Mouse (Mus musculus): ENCODE data around the gene Ube2d1.

The Ube2d1 gene

DNA sequence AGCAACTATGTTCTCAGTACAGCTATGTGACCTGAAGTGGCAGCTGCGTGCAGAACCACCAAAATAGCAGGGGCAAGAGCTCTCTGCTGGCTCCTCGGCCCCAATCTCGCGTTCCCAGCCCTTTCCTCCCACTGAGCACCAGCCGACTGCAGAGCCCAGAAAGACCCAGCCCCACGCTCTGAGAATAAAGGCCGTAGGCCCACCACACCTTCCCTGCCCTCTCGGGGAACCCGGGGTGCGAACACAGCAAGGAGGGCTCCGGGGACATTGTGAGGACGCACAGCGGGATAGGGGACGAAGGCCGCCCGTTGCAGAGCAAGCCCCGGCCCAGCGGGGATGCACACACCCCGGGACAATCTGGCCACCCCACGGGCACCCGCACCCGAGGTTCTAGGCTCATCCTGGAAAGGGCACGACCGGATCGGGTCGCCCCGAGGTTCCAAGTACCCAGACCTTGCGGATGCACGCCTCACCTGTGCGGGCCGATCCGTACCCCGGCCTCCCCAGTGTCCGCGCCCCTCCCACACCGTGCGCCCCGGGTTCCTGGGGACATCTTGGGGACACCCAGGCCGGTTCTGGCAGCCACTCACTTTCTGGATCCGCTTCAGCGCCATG is 444 bp downstream of the Ube2d1 start:
- DNase-seq, result no peak

DNA sequence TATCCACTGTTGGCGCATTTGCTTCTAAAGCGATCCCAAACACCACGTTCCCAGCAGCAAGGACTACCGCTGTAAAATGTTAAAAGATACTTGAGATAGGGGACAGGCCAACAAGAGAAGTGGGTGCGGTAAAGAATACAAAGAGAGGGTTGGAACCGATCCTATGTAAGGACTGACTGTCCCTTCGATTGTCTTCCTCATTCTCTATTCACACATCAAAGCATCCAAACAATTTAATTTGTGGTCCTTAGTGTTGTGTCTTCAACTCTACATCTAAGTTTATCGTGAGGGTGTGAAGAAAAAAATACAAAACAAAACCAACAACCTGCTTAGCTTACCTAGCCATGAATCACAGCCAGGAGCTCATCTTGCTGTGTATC is 941 bp downstream of the Ube2d1 start:
- no peak for DNase-seq

DNA sequence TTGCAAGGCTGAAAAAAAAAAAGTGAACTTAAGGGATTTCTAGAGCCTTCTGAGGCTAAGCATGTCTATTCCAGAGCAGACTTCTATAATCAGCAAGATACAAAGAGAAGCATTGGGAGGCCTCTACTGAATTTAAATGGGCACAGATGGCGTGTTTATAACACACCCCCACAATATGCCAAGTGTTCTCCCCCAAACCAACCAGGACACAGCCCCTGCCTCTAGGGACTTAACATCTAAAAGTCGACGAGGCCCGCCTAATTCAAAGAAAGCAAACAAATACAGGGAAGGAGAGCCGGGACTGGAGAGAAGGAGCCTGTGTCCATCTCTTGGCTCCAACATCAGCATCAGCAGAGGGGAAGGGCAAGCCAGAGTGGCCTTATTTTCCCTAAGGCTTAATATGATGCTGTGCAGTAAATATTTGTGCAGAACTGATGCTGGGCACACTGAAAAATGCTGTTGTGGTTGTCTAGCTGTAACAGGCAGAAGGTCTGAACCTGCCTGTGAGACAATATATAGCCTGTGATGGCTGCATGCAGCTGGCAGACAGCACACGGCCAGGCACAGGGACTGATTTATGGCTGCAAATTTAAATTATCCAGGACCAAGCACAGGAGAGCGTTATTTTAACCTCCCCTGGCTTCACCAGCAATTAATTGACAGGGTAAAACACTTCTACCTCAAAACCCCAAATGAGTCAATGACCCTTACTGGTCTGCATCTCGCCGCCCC is 11.9 kb downstream of the Ube2d1 start:
- DNase-seq, result no peak

DNA sequence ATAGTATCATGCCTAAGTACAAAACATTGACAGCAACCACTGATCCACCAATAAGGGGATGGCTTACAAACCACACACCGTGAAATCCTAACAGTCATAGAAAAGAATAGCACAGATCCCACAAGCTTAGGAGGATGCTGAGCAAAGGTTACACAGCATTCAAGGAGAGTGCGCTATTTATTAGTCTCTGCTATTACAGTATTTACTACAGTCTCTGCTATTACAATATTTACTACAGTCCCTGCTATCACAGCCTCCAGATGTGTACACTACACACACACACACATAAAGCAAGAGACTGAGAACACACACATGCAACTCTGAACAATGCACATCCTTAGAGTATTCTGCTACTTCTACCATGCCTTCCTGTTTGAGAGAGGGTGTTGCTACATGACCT is 17.1 kb downstream of the Ube2d1 start:
- no peak for DNase-seq

DNA sequence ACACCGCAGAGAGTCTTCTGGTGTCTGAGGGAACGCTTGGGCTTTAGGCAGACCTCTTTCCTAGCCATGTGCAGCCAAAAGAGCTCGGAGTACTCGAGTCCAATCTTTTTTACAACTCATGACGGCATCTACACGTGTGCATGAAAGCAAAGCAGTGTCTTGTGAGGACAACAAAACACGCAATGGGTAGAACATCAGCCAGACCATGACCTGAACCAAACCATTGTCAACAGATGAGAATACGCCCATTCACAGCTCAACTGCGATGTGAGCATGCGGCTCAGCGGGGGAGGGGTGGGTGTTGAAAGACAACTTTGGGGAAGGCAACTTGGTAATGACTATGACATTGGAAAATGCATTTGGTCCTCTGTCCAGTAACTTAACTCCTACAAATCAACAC is 17.6 kb downstream of the Ube2d1 start:
- no peak for DNase-seq

DNA sequence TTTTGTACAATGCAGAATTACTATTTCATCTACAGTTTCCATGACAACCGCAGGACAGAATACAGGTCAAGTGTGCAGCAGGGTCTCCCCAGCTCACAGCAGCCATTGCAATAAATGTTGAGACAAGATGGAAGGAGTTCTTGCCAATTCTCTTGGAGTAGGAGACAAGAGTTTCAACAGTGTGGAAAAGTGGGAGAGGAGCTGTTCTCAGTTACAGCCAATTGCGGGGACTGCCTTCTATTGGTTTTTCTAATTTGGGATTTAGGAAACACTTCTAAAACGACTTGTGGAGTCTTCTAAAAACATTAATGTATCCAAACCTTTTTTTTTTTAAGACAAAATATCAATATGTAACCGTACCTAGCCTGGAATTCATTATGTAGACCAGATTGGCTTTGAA is 20.0 kb downstream of the Ube2d1 start:
- DNase-seq, result no peak

DNA sequence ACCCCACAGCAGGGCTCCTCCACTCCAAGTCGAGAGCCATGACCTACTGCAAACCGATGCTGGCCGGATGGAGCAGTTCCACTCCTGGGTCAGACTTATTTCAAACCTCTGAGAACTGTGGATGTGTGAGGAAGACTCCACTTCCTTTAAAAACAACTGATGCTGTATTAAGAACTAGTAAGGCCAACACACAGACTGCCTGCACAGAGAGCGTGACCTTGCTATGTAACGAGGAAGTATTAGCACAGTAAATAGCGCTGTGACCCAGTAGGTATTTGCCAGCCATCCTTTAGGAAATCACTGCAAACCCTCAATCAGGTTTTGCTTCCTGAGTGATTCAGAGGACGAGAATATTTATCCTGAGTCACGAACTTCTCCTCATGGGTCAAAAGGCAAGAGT is 23.4 kb downstream of the Ube2d1 start:
- DNase-seq, result no peak

DNA sequence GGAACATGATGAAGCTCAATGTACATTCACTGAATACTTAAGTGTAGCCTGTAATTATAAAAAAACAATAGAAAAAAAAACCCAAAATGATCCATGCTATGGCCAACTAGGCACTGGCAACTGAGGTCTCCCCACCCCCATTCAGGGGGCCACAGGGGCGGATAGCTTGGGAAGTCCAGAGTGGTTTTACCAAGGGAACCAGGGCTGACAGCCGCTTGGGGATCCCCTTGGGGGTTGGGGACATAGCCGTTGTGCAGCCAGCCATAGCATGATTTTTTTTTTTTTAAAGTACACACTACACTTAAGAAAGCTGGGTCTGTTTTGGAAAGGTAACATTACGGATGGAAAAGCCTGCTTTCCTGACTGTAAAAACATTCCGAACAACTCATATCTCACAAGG is 26.1 kb downstream of the Ube2d1 start:
- DNase-seq, result no peak

DNA sequence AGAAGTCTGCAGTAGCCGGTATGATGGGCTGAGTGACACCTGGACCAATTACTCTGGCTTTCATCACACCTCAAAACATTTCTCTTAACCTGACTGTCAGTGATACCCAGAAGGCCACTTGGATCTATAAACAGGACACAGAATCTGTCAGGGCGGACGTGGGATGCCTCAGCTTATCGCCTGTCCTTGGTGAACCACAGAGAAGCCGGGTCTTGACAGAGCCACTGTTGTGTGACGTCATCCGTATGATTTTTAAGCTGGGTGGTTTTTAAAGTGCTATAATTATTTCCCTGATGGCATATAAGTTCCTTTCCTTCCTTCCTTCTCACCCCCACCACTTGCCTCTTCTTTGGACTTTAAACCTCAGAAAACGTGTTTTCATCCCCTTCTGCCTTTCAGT is 26.5 kb downstream of the Ube2d1 start:
- no peak for DNase-seq

DNA sequence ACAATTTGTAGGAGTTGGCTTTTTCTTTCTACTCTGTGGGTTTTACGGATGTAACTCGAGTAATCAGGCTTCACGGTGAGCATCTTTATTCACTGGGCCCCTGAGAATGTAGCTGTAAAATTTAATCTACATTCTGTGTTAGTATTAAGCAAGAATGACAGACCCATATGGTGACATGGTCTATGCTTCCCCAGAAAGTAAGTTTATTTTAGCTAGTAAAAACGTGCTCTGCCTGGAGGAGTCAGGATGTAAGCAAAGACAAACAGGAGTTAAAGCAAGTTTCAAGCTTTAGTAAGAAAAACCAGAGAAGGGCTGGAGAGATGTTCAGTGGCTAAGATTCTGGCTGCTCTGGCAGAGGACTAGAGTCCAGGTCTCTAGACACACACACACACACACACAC is 31.9 kb downstream of the Ube2d1 start:
- DNase-seq, result no peak

DNA sequence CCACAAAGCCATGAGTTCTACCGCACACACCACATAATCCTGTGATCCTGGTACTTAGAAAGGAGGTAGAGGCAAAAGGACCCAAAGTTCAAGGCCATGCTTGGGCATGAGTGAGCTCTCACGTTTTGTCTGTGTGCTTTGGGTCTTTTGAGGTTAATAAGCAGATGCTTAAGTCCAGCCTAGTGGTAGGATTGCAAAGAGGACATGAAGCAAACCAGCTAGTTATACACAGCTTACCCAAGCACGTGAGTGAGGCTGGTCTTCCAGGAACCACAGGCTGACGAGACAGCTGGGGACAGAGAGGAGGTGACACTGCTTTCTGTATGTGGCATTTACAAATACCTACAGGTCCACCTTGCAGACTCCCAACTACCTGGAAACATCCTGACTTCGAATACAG is 32.6 kb downstream of the Ube2d1 start:
- no peak for DNase-seq

DNA sequence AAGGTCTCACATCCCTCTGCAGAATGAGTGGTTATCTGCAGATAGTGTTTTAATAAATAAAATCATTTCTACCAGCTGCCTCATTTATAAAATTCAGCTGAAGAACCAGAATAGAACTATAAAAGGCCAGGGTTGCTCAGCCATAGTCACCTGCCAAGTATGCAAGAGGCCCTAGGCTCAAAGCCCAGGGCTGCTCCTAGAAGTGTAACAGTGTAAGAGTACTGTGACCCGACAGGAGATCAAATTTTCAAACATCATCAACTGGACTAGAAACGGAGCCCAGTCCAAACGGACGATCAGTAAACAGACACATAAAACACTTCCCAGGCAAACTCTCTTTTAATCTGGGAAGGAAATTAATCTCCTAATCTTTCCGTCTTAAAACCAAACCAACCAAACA is 33.2 kb downstream of the Ube2d1 start:
- DNase-seq, result no peak

DNA sequence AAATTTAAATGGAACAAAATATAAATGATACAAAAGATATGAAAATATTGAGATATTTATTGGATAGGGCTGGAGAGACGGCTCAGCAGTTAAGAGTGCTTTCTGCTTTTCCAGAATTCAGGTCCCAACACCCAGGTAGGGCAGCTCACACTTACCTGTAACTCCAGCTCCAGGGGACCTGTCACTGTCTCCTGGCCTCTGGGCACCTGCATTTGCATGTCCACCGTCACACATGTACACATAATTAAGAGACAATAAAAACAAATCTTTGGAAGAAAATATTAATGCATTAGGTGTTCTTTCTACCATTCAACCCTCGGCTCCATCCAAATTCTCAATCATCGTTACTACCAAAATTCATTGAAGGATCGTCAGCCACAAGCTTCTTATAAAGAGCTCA is 33.8 kb downstream of the Ube2d1 start:
- DNase-seq, result no peak

DNA sequence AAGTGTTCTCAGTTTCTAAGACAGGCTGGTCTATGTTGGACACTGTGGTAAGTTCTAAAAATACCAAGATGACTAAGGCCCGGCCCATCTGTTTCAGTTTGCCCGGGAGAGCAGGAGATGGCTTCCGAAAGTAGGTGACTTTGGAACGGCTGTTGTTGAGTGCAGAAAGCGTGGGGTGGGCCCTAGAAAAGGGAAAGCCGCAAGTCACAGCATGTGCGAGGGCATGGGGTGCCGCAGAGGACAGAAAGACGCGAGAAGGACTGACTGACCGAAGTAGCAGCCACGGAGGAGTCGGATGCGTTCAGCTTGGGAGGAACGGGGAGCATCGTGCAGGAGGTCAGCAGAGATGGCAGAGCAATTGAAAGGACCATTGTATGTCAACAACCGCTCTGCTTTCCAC is 34.6 kb downstream of the Ube2d1 start:
- DNase-seq, result no peak

DNA sequence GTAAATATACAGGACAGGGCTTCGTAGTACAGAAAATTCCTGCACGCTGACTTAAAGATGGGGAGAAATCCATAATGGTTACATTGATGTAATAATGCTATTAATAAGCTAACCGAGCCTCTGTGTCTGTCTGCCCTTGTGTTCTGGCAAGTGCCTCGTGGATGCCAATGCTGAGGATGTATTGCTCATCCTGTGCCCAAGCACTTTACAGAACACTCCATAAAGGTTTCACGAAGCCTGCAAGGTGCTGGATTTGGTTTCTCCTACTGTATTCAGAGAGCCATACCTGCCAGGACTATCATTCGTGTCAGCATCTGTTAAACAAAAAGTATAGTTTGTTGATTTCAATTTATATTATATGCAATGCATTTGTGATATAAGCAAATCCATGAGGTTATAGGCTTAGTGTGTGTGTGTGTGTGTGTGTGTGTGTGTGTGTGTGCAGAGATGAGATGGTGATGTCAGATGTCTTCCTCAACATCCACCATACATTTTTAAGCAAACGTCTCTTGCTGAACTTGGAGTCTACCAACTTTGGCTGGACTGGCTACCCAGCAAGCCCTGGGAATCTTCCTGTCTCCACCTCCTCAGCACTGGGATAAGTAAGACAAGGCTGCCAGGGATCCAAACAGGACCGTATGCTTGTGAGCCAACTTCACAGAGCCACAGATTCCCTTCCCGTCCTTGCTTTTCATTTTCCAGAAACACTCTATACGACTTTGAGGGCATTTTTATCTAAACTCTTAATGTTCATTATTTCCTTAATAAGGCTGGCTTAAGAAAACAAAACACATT is 35.8 kb downstream of the Ube2d1 start:
- DNase-seq, result no peak

DNA sequence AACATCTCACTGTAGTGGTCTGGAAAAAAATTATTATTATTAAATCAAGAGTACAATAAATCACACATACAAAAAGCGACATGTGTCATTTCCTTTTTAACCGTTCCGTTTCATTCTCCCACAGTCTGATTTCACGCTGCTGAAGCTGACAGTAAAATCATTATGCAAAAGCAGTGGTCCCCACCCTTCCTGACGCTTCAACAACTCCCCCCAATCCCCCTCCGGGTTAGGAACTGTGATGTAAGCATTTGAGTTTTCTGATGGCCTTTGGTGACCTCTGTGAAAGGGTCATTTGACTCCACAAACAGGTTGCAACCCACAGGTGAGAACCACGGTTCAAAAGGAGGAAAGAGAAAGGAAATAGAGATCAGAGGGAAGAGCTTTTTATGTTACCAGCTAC is 38.1 kb downstream of the Ube2d1 start:
- DNase-seq, result peak; percentile 36

DNA sequence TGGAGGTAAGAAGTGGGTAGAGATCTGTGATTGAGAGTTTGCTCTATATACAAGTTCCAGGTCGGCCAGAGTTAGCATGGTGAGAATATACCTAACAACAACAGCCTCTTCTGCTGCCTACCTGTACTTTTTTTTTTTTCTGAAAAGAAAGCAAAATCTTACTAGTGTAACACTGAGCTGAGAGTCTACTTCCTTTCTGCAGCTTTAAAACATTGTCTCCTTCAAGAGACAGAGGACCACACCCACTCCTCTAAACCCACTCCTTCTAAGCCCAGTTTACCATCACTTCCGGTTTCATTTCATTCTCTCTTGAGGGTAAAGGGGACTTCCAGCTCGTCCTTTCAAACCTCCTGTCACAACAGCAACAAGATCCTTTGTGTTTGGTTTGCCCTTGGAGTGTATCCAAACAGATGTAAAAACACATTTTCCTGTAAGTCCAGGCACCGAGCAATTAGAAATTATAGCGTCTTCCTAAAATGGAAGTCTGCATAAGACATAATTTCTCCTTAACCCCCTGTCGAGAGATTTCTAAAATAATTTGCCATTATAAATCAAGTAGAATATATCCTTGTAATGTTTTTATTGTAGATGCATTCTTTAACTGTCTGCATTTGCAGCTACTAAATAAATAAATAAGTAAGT is 45.5 kb downstream of the Ube2d1 start:
- peak; percentile 38 for DNase-seq

DNA sequence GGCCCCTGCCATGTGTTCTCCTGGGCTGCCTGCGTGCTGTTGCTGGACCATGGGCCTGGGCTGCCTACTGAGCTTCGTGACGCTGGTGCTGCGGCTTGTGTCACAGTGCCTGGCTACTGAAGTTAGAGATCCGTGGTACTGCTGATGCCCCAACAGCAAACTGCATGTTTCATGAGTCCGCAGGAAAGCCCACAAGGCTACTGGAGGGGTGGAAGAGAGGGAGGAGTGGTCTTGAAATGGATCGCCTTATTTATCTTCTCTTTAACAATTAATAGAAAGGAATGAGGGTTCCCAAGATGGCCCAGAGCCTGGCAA is 46.9 kb downstream of the Ube2d1 start, which contains the start of gene Tfam:
Gene Tfam (minus strand): TSS at position 41 of the 315 bp plus-strand sequence.
- no peak for DNase-seq

DNA sequence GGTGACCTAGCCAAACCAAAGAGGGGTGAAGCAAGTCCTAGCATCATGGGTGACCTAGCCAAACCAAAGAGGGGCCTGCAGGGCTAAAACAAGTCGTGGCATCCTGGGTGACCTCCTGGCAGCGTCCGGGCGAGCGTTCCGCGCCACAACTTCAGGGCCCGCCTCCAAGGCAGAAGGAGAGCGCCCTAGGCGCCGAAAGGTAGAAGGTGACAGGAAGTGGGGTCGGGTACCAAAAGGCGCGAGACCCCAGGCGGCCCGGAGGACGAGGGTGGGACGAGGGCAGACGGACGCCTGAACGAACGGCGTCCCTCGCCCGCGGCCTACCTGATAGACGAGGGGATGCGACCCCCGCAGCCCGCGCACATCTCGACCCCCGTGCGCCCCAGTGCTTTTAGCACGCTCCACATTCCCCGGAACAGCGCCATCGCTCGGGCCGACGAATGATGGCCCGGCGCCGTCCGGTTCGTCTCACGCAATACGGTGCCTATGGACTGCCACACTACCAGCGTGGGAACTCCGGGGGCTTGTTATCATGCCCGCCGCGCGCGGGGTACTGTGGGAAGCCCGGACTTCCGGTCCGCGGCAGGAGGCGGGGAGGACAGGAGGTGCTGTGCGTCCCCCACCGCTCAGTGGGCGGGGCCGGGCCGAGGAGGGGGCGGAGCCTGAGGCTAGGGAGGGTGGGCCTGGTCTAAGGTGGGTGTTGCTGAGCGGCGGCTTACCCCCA is 47.4 kb downstream of the Ube2d1 start:
- peak; percentile 96 for DNase-seq

DNA sequence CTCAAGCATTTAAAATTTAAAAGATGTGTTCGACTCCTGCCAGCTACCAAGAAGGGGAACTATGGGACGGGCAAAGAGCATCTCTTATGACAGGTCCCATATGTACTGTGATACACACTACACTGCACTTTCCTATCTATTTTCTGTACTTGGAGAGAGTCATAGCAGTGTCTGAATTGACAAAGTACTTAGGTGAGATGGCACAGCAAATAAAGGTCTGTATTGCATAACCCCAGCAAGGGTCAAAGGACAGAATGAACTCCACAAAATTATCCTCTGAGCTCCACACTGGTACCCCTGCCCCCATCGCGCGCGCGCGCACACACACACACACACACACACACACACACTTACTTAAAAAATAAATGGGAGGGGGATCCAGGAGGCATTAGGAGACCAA is 51.0 kb downstream of the Ube2d1 start:
- no peak for DNase-seq

DNA sequence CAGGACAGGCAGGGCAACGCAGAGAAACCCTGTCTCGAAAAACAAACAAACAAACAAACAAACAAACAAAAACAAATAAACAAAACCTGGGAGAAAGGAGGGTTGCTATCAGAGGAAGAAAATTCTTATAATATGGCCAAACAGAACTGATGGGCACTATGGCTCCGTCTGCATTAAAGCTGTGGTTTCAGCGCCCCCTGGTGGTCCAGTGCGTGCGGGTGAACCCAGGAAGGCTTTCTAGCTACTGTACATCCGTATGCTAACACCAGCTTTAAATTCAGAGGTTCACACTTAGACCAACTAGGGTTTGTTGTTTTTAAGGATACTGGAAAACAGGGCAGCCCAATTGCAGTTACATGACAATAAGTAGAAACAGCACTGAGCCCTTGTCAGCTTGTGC is 59.2 kb downstream of the Ube2d1 start:
- peak; percentile 90 for DNase-seq

DNA sequence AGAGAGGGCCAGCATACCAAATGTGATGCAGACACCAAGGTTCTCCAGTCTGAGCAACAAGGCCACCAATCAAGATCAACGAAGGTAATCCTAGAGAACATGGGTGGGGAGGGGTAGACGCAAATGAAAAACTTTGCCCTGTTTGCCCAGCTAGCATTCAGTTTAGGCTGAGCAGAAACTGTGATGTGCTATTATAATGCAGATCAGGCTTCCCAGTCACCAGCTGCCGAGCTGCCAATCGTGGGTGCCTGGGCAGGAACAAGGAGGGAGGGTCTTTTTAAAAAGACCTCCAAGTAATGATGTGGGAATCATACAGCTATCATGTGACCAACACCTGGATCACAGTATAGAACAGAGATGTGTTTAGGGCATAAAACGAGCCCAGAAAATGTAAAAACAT is 62.0 kb downstream of the Ube2d1 start:
- DNase-seq, result no peak

DNA sequence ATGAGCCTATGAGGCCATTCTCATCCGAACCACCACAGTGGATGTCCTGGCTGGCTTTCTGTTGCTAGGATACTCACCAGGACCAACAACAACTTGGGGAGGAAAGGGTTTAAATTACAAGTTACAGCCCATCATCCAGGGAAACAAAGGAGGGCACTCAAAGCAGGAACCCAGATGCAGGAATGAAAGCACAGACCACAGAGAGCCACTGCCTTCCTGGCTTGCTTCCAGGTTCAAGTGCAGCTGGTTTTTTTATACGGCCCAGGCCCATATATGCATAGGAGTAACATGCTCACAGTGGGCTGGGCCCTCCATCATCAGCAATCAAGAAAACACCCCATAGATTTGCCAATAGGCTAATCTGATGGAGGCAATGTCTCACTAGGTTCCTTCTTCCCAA is 62.4 kb downstream of the Ube2d1 start:
- DNase-seq, result no peak
